Mouse (Mus musculus) erythroblast, embryonic 14.5 days (primary cell): ENCODE results near the gene Ddx58.

Experiments used
- GATA1 ChIP-seq: IDR thresholded peaks from 2 replicates; pipeline ENCODE4 v1.6.1; 2012; ENCODE audit warnings: low read length, inconsistent platforms, mixed read lengths
- TAL1 ChIP-seq: IDR thresholded peaks from 3 replicates; pipeline ENCODE4 v1.6.1; 2012; ENCODE audit warnings: low read length, inconsistent platforms, mixed read lengths

DNA sequence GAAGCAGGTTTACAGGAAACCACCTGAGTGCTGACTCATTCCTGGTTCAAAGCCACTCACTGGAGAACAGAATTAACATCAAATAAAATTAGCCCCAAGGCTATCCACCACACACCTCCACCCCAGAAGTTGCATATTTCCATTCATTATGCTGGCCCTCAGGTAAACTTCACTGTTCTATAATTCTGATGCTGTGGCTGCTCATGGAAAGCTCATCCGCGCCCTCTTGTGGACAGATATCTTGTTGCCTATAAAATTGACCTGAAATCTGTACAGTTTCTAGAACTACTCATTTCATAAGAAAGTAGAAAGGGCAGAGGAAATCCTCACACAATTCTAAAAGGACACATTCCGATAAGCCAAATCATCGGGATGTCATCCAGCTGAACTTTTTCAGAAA lies 46.0 kb upstream of the Ddx58 start:
- TF ChIP-seq TAL1, result no peak
- no peak for TF ChIP-seq GATA1
